8 mouse cellular contexts compared by ENCODE assay signal in the genomic region with DNA sequence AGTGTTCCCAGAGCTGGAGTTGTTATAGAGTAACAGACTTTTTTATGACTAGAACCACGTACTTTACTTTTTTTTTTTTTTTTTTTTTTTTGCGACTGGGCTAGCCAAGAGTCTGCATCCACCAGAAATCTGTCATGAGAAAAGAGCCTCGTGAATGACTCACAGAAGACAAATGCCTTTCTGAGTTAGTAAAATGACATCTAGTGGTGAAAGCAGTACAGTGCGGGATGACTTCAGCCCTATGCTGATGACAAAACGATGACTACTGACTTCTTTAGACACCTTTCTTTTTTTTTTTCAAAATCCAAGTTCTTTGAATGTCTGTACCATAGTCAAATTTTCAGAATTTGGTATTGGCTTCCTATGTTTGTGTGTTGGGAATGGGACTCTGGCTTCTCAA. TPM values are rescaled to one million over a fixed set of nuclear protein-coding genes. Genes with fewer than 3 reads are reported as not detected.
DNase-seq lines count a peak whose midpoint lies in the region; ATAC-seq and TF ChIP-seq lines count a peak whose summit lies in the region.

No protein-coding gene starts in this region.

- peak overlapping the region; percentile 85 for H3K27ac ChIP-seq in limb, embryonic 13.5 days
- H3K27ac ChIP-seq in midbrain, embryonic 15.5 days = peak overlapping the region; percentile 97
- H3K27ac ChIP-seq in thymus, adult 2 months (ENCODE audit: control insufficient read depth, insufficient read depth, low read length) = no peak overlapping the region

- no peak for TF ChIP-seq CTCF in thymus, adult 2 months (IDR thresholded peaks at IDR 0.05; ENCODE audit: borderline replicate concordance, control insufficient read depth, extremely low read depth, insufficient read depth, low read length, poor library complexity)

- peak; percentile 97 for DNase-seq in 3T3-L1 (ENCODE audit: low read depth, low spot score)
- DNase-seq in NIH3T3 (ENCODE audit: low read depth) = peak; percentile 89
- DNase-seq in cerebellum, postnatal 36 days = peak; percentile 28 to 49
- peak; percentile 62 to 70 for DNase-seq in heart, adult 18-20 months
- peak; percentile 43 to 52 for DNase-seq in kidney, adult 8-10 months
- peak; percentile 47 for DNase-seq in thymus, adult 2 months

- H3K9me3 ChIP-seq in limb, embryonic 13.5 days = no peaks in the 10 kb centered on the region
- H3K9me3 ChIP-seq in midbrain, embryonic 15.5 days = no peaks in the 10 kb centered on the region

- no peaks in the 10 kb centered on the region; the same call in 1 of the 2 replicates for H3K36me3 ChIP-seq in limb, embryonic 13.5 days
- no peaks in the 10 kb centered on the region for H3K36me3 ChIP-seq in midbrain, embryonic 15.5 days (replicated peaks)
- no peaks in the 10 kb centered on the region for H3K36me3 ChIP-seq in thymus, adult 2 months (ENCODE audit: control insufficient read depth, insufficient read depth, low read length)

- no peaks in the 10 kb centered on the region for H3K27me3 ChIP-seq in limb, embryonic 13.5 days
- H3K27me3 ChIP-seq in midbrain, embryonic 15.5 days (replicated peaks) = no peaks in the 10 kb centered on the region
- H3K27me3 ChIP-seq in thymus, adult 2 months (ENCODE audit: control insufficient read depth, insufficient read depth, low read length) = no peaks in the 10 kb centered on the region

- ATAC-seq in limb, embryonic 13.5 days (ENCODE audit: low FRiP score, low read depth) = peak; percentile 78
- ATAC-seq in midbrain, embryonic 15.5 days (replicated peaks) = peak; percentile 88

- peak overlapping the region; percentile 72 for H3K4me3 ChIP-seq in limb, embryonic 13.5 days
- peak overlapping the region; percentile 70 for H3K4me3 ChIP-seq in midbrain, embryonic 15.5 days
- no peak overlapping the region for H3K4me3 ChIP-seq in thymus, adult 2 months (ENCODE audit: control insufficient read depth, insufficient read depth, low read length)

- WGBS in limb, embryonic 13.5 days = 0% methylated on average over 5 of the region's 5 CpGs
- 7% methylated on average over 5 of the region's 5 CpGs for WGBS in midbrain, embryonic 15.5 days
- 2% methylated on average over 5 of the region's 5 CpGs for WGBS in thymus, adult 2 months

- peak overlapping the region; percentile 71 for H3K4me2 ChIP-seq in limb, embryonic 13.5 days (replicated peaks)
- peak overlapping the region; percentile 77 for H3K4me2 ChIP-seq in midbrain, embryonic 15.5 days

- peaks cover 11% of the 10 kb centered on the region for H3K4me1 ChIP-seq in limb, embryonic 13.5 days
- H3K4me1 ChIP-seq in midbrain, embryonic 15.5 days = peaks cover 15% of the 10 kb centered on the region
- peaks cover 7% of the 10 kb centered on the region for H3K4me1 ChIP-seq in thymus, adult 2 months (replicated peaks; ENCODE audit: control insufficient read depth, insufficient read depth, low read length)

- peak overlapping the region; percentile 77 for H3K9ac ChIP-seq in limb, embryonic 13.5 days
- peak overlapping the region; percentile 77 for H3K9ac ChIP-seq in midbrain, embryonic 15.5 days

- TF ChIP-seq POLR2A in thymus, adult 2 months (IDR thresholded peaks at IDR 0.05; ENCODE audit: control insufficient read depth, extremely low read depth, insufficient read depth, low read length, poor library complexity) = no peak

RNA-seq across cellular contexts. Expression of gene Zfp948, which starts 0.6 kb away (rescaled TPM):
- total RNA-seq in heart, adult 18-20 months (2021) = 1 to 10 TPM; 3.2 to 3.5 TPM
- 16.9 and 17.9 TPM in 2 replicates for polyA plus RNA-seq in limb, embryonic 13.5 days (2015; fragmentation: Nextera tagmentation; extraction: Ambion mirVana)
- 18.3 and 20.5 TPM in 2 replicates for polyA plus RNA-seq in midbrain, embryonic 15.5 days (2015; fragmentation: Nextera tagmentation; extraction: Ambion mirVana)
- polyA plus RNA-seq in thymus, adult 2 months (2012; rRNA removed) = 0.14 and 0.44 TPM in 2 replicates

RNA-seq across cellular contexts. Expression of gene Zfp52, which starts 30.9 kb away (rescaled TPM):
- total RNA-seq in heart, adult 18-20 months (2021) = 1 to 10 TPM; 5.1 to 5.8 TPM
- 4.9 and 5.1 TPM in 2 replicates for polyA plus RNA-seq in limb, embryonic 13.5 days (2015; fragmentation: Nextera tagmentation; extraction: Ambion mirVana)
- polyA plus RNA-seq in midbrain, embryonic 15.5 days (2015; fragmentation: Nextera tagmentation; extraction: Ambion mirVana) = 1.8 TPM in 2 replicates
- polyA plus RNA-seq in thymus, adult 2 months (2012; rRNA removed) = 0.47 and 0.73 TPM in 2 replicates

Comparison
In these comparisons a context has a peak if more than half of its experiments do, and no peak if none do; other contexts are left out.
1. DNase-seq: peak in every context shown above with its lines; median percentile 97 in 3T3-L1; 89 in NIH3T3; 66 in heart, adult 18-20 months; 48 in kidney, adult 8-10 months; 47 in thymus, adult 2 months; 38 in cerebellum, postnatal 36 days.
2. RNA of gene Zfp948, which starts 0.6 kb away (polyA plus RNA-seq): 18.3 to 20.5 TPM in midbrain, embryonic 15.5 days and 16.9 to 17.9 TPM in limb, embryonic 13.5 days; 0.14 to 0.44 TPM in thymus, adult 2 months; every median in the first group is over 10 times any median in the second.